Mouse (Mus musculus) lung, embryonic 16.5 days (tissue): ENCODE data around the gene Olfr318. TPM values are rescaled to one million over a fixed set of nuclear protein-coding genes. Genes with fewer than 3 reads are reported as not detected.
"Not testable (repeated sequence)": the region's sequence is repeated elsewhere in the genome, so short reads cannot be mapped to it uniquely, and the experiment has no call there.

ENCODE experiments used
- ATAC-seq: fragments of 200-750 bp; cut with Nextera tagmentation; 2 replicates; pipeline ENCODE4 v1.8.0; 2017; ENCODE audit warnings: low read depth, mild to moderate bottlenecking, moderate library complexity
- H3K27ac ChIP-seq: fragments of 300-500 bp; sonication (generic); 2 replicates; pipeline ENCODE4 v1.5.1; 2014; ENCODE audit warnings: mild to moderate bottlenecking, control low read depth, low read length
- H3K27me3 ChIP-seq: fragments of 300-500 bp; sonication (generic); 2 replicates; pipeline ENCODE4 v1.6.1; 2014; ENCODE audit warnings: low read depth, low read length, mixed read lengths; ENCODE audit not compliant: control insufficient read depth, insufficient read depth
- H3K36me3 ChIP-seq: fragments of 300-500 bp; sonication (generic); 2 replicates; pipeline ENCODE4 v1.6.1; 2014; ENCODE audit warnings: low read length; ENCODE audit not compliant: control insufficient read depth, insufficient read depth
- H3K4me1 ChIP-seq: fragments of 300-500 bp; sonication (generic); replicated peaks from 2 replicates; pipeline ENCODE4 v1.6.1; 2014; ENCODE audit warnings: low read length, mixed read lengths; ENCODE audit not compliant: control insufficient read depth, insufficient read depth
- H3K4me2 ChIP-seq: fragments of 300-500 bp; sonication (generic); 2 replicates; pipeline ENCODE4 v1.6.1; 2014; ENCODE audit warnings: low read depth, low read length, control low read depth
- H3K4me3 ChIP-seq: fragments of 300-500 bp; sonication (generic); 2 replicates; pipeline ENCODE4 v1.5.1; 2014; ENCODE audit warnings: mild to moderate bottlenecking, low read length, control low read depth
- H3K9ac ChIP-seq: fragments of 300-500 bp; sonication (generic); 2 replicates; pipeline ENCODE4 v1.6.1; 2014; ENCODE audit warnings: low read length, control low read depth
- H3K9me3 ChIP-seq: fragments of 300-500 bp; sonication (generic); 2 replicates; pipeline ENCODE4 v1.6.1; 2016; ENCODE audit warnings: low read length; ENCODE audit not compliant: control insufficient read depth
- WGBS: fragments of 180-500 bp; shearing (Covaris S2); extraction: QIAGEN DNeasy Blood & Tissue Kit; methylation state at CpG from one replicate; pipeline ENCODE4 v1.1.7; 2014; 5-methylcytosine and 5-hydroxymethylcytosine counted together
- polyA plus RNA-seq: library from polyadenylated mRNA; unstranded; fragments of >200 nt; fragmentation: Nextera tagmentation; extraction: Ambion mirVana; gene quantifications from 2 replicates; pipeline ENCODE4 v1.2.1, GENCODE M21; 2015

The Olfr318 gene
- not detected in 2 replicates for polyA plus RNA-seq

GRCm38 (mm10) chr11:58723914-58724313, at the start of gene Olfr318:
Gene Olfr318, minus strand, starts transcription at chr11:58724014.
- no peak for ATAC-seq
- H3K9me3 ChIP-seq: no peaks in the 10 kb centered on the region
- H3K4me3 ChIP-seq: no peak within 1 kb of the TSS
- H3K27ac ChIP-seq: no peak within 1 kb of the TSS
- no peak within 1 kb of the TSS for H3K9ac ChIP-seq
- no peaks in the 10 kb centered on the region for H3K36me3 ChIP-seq
- H3K4me1 ChIP-seq: no peaks in the 10 kb centered on the region
- no peak within 1 kb of the TSS for H3K4me2 ChIP-seq
- H3K27me3 ChIP-seq: no peaks in the 10 kb centered on the region

- Histone ChIP-seq H3K9ac (no peak within 1 kb of the TSS), H3K27ac (no peak within 1 kb of the TSS), H3K36me3 (no peaks in the 10 kb centered on the region), H3K4me1 (no peaks in the 10 kb centered on the region), H3K27me3 (no peaks in the 10 kb centered on the region), H3K4me2 (no peak within 1 kb of the TSS), H3K4me3 (no peak within 1 kb of the TSS), H3K9me3 (no peaks in the 10 kb centered on the region)
- no peak for ATAC-seq
Observed at GRCm38 (mm10) chr11:58772888-58773287, 49.1 kb upstream of the Olfr318 start, which contains the start of gene Olfr315. Gene Olfr315, plus strand, starts transcription at chr11:58773188.

- Histone ChIP-seq H3K4me2 (no peak within 1 kb of the TSS), H3K9me3 (no peaks in the 10 kb centered on the region), H3K27ac (no peak within 1 kb of the TSS), H3K4me1 (no peaks in the 10 kb centered on the region), H3K9ac (no peak within 1 kb of the TSS), H3K27me3 (no peaks in the 10 kb centered on the region), H3K4me3 (no peak within 1 kb of the TSS), H3K36me3 (no peaks in the 10 kb centered on the region)
- 76% methylated on average over 2 of the region's 2 CpGs for WGBS
- no peak for ATAC-seq
Observed at GRCm38 (mm10) chr11:58752434-58752833, 28.6 kb upstream of the Olfr318 start, which contains the start of gene Olfr316. Gene Olfr316, plus strand, starts transcription at chr11:58752734.

GRCm38 (mm10) chr11:58751096-58751495, 27.3 kb upstream of the Olfr318 start:
- H3K27me3 ChIP-seq, H3K4me3 ChIP-seq, H3K4me2 ChIP-seq, H3K9me3 ChIP-seq, ATAC-seq, H3K9ac ChIP-seq, H3K36me3 ChIP-seq, H3K27ac ChIP-seq, H3K4me1 ChIP-seq: not testable (repeated sequence)
- 74% methylated on average over 18 of the region's 18 CpGs for WGBS

- Histone ChIP-seq H3K27me3 (no peaks in the 10 kb centered on the region), H3K9me3 (no peaks in the 10 kb centered on the region), H3K36me3 (no peaks in the 10 kb centered on the region), H3K9ac (no peak within 1 kb of the TSS), H3K27ac (no peak within 1 kb of the TSS), H3K4me1 (no peaks in the 10 kb centered on the region), H3K4me2 (no peak within 1 kb of the TSS), H3K4me3 (no peak within 1 kb of the TSS)
- 58% methylated on average over 4 of the region's 4 CpGs for WGBS
- no peak for ATAC-seq
Observed at GRCm38 (mm10) chr11:58738792-58739262, 15.0 kb upstream of the Olfr318 start, which contains the start of gene Olfr317. Gene Olfr317, minus strand, starts transcription at chr11:58739212.

- Histone ChIP-seq H3K27me3 (no peaks in the 10 kb centered on the region), H3K9ac (no peak overlapping the region), H3K4me3 (no peak overlapping the region), H3K36me3 (no peaks in the 10 kb centered on the region), H3K27ac (no peak overlapping the region), H3K4me2 (no peak overlapping the region), H3K4me1 (no peaks in the 10 kb centered on the region), H3K9me3 (no peaks in the 10 kb centered on the region)
- 48% methylated on average over 3 of the region's 3 CpGs for WGBS
- ATAC-seq: no peak
Observed at GRCm38 (mm10) chr11:58733372-58733771, 9.6 kb upstream of the Olfr318 start.

- H3K4me1 ChIP-seq, H3K9ac ChIP-seq, H3K27me3 ChIP-seq, H3K9me3 ChIP-seq, H3K4me3 ChIP-seq, H3K27ac ChIP-seq, H3K4me2 ChIP-seq, H3K36me3 ChIP-seq, ATAC-seq: not testable (repeated sequence)
- WGBS: 63% methylated on average over 6 of the region's 6 CpGs
Observed at GRCm38 (mm10) chr11:58727896-58728650, 4.3 kb upstream of the Olfr318 start.

- H3K4me3 ChIP-seq: no peak overlapping the region
- no peak overlapping the region for H3K27ac ChIP-seq
- ATAC-seq: no peak
- no peak overlapping the region for H3K9ac ChIP-seq
- no peaks in the 10 kb centered on the region for H3K27me3 ChIP-seq
- 73% methylated on average over 4 of the region's 4 CpGs for WGBS
- no peaks in the 10 kb centered on the region for H3K36me3 ChIP-seq
- H3K4me2 ChIP-seq: no peak overlapping the region
- no peaks in the 10 kb centered on the region for H3K4me1 ChIP-seq
- no peaks in the 10 kb centered on the region for H3K9me3 ChIP-seq
Observed at GRCm38 (mm10) chr11:58719701-58720100, 4.1 kb downstream of the Olfr318 start.

GRCm38 (mm10) chr11:58717723-58718122, 6.1 kb downstream of the Olfr318 start:
- not testable (repeated sequence) for H3K9ac ChIP-seq, H3K4me3 ChIP-seq, H3K4me2 ChIP-seq, H3K27ac ChIP-seq, H3K4me1 ChIP-seq, H3K9me3 ChIP-seq, H3K27me3 ChIP-seq, H3K36me3 ChIP-seq, ATAC-seq
- 90% methylated on average over 6 of the region's 7 CpGs for WGBS
